Mouse (Mus musculus) stomach, embryonic 16.5 days (tissue): ENCODE results near the gene Hist1h2ba. TPM values are rescaled to one million over a fixed set of nuclear protein-coding genes. Genes with fewer than 3 reads are reported as not detected.
A peak's percentile ranks its signal among the peaks of the same experiment; 100 is the strongest.

Experiments
- ATAC-seq: fragments of 200-750 bp; cut with Nextera tagmentation; 2 replicates; pipeline ENCODE4 v1.8.0; 2017; ENCODE audit warnings: moderate number of reproducible peaks, moderate TSS enrichment; ENCODE audit not compliant: insufficient read depth, low FRiP score
- H3K27ac ChIP-seq: fragments of 300-500 bp; sonication (generic); 2 replicates; pipeline ENCODE4 v1.5.1; 2014; ENCODE audit warnings: low read length
- H3K27me3 ChIP-seq: fragments of 300-500 bp; sonication (generic); 2 replicates; pipeline ENCODE4 v1.6.1; 2014; ENCODE audit warnings: low read length, control low read depth, mixed read lengths; ENCODE audit not compliant: control insufficient read depth, insufficient read depth
- H3K36me3 ChIP-seq: fragments of 300-500 bp; sonication (generic); 2 replicates; pipeline ENCODE4 v1.6.1; 2014; ENCODE audit warnings: low read length; ENCODE audit not compliant: control insufficient read depth, insufficient read depth
- H3K4me1 ChIP-seq: fragments of 300-500 bp; sonication (generic); 2 replicates; pipeline ENCODE4 v1.6.1; 2014; ENCODE audit warnings: low read length, control low read depth, mixed read lengths; ENCODE audit not compliant: control insufficient read depth, insufficient read depth
- H3K4me2 ChIP-seq: fragments of 300-500 bp; sonication (generic); 2 replicates; pipeline ENCODE4 v1.6.1; 2014; ENCODE audit warnings: low read depth, low read length, mixed read lengths
- H3K4me3 ChIP-seq: fragments of 300-500 bp; sonication (generic); replicated peaks from 2 replicates; pipeline ENCODE4 v1.5.1; 2014; ENCODE audit warnings: mild to moderate bottlenecking, low read length
- H3K9ac ChIP-seq: fragments of 300-500 bp; sonication (generic); 2 replicates; pipeline ENCODE4 v1.6.1; 2014; ENCODE audit warnings: low read length
- H3K9me3 ChIP-seq: fragments of 300-500 bp; sonication (generic); replicated peaks from 2 replicates; pipeline ENCODE4 v1.6.1; 2016; ENCODE audit warnings: low read length, control low read depth; ENCODE audit not compliant: control insufficient read depth
- WGBS: fragments of 180-500 bp; shearing (Covaris S2); extraction: QIAGEN DNeasy Blood & Tissue Kit; methylation state at CpG from one replicate; pipeline ENCODE4 v1.1.7; 2014; 5-methylcytosine and 5-hydroxymethylcytosine counted together
- polyA plus RNA-seq: library from polyadenylated mRNA; unstranded; fragments of >200 nt; fragmentation: Nextera tagmentation; extraction: Ambion mirVana; gene quantifications from 2 replicates; pipeline ENCODE4 v1.2.1, GENCODE M21; 2015

Gene Hist1h2ba
- polyA plus RNA-seq, 1 experiment from 2014 or later = not detected

DNA sequence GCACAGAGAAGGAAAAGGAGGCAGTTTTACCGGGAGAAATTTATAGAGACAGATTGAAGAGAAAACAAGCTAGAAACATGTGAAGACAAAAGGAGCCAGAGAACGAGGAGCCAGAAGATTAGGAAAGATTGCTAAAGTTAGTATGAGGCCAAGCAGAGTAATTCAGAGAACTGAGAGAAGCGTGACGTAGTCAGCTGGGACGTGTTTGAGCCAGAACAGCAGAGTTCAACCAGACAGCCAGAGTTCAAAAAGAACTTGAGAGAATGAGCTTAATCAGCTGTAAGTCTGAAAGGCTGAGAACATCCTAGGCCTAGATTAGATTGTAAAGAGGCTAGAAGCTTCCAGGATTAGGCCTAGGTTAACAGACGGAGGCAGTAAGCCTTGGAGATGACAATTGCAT, 6.3 kb upstream of the Hist1h2ba start:
- H3K4me3 ChIP-seq = no peak overlapping the region
- H3K27me3 ChIP-seq = no peaks in the 10 kb centered on the region
- 56% methylated on average over 6 of the region's 6 CpGs for WGBS
- no peak overlapping the region for H3K9ac ChIP-seq
- H3K27ac ChIP-seq = no peak overlapping the region
- H3K4me2 ChIP-seq = no peak overlapping the region
- no peaks in the 10 kb centered on the region for H3K4me1 ChIP-seq
- no peaks in the 10 kb centered on the region for H3K36me3 ChIP-seq
- no peak; the same call in 1 of the 2 replicates for ATAC-seq
- no peaks in the 10 kb centered on the region for H3K9me3 ChIP-seq

DNA sequence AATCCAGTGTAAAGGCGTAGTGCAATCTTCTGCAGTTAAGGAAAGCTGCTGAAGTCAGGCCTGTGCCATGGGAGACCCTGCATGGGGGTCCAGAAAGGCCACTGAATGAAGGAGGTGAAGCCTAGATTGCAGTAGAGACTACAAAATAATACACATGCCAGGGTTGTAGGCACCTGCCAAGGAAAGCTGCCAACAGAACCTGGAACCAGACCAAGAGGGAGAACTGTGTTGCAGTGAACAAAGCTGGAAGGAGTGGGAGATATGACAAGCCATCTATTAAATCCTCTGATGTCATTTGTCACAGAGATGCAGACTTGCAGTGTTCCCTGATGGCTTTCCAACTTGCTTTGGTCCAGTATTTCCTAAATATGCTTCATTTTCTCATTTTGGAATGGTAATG, 4.7 kb upstream of the Hist1h2ba start:
- H3K4me1 ChIP-seq = no peaks in the 10 kb centered on the region
- ATAC-seq = no peak
- H3K4me3 ChIP-seq = no peak overlapping the region
- WGBS = 86% methylated on average over 1 of the region's 1 CpGs
- no peak overlapping the region for H3K9ac ChIP-seq
- no peaks in the 10 kb centered on the region for H3K9me3 ChIP-seq
- H3K36me3 ChIP-seq = no peaks in the 10 kb centered on the region
- no peak overlapping the region for H3K27ac ChIP-seq
- no peak overlapping the region for H3K4me2 ChIP-seq
- H3K27me3 ChIP-seq = no peaks in the 10 kb centered on the region

DNA sequence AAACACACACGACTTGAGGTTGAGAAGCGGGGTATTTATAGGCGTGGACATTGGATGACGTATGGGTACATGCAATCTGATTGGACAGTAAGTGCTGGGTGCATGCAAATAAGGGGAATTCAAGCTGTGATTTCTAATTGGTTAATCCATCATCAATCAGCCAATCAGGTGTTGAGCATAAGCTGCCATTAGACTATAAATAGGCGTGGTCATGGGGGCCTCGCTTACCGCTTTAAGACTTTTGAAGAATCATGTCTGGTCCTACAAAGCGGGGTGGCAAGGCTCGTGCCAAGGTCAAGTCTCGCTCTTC, 210 bp upstream of the Hist1h2ba start, which contains the start of gene Hist1h2aa:
Gene Hist1h2aa (plus strand): TSS at position 252 of the 310 bp plus-strand sequence.
- 91% methylated on average over 10 of the region's 10 CpGs for WGBS
- H3K4me2 ChIP-seq = no peak within 1 kb of the TSS
- no peak for ATAC-seq

DNA sequence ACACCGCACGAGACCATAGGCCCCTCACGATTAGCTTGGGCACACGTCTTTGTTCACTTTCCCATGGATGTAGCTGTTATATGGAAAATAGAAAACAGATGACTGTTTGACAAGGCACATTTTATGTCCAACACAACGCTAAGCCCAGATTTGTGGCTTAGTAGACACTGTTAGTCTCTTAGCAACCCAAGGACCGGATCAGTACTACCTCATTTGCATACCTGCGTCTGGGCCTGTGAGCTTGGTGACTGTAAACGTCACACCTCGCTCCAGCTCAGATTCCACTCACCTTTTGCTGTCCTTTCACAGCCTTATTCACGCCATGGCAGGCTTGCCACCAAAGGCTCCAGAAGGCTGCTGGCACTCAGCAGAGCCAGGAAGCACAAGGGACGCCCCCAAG, 3.1 kb downstream of the Hist1h2ba start:
- ATAC-seq = no peak

More for the DNA sequence above, 210 bp upstream of the Hist1h2ba start, which contains the start of gene Hist1h2aa:
- Histone ChIP-seq H3K4me1 (no peaks in the 10 kb centered on the region), H3K27ac (no peak within 1 kb of the TSS), H3K27me3 (no peaks in the 10 kb centered on the region), H3K9ac (no peak within 1 kb of the TSS), H3K9me3 (no peaks in the 10 kb centered on the region), H3K36me3 (no peaks in the 10 kb centered on the region), H3K4me3 (no peak within 1 kb of the TSS)

DNA sequence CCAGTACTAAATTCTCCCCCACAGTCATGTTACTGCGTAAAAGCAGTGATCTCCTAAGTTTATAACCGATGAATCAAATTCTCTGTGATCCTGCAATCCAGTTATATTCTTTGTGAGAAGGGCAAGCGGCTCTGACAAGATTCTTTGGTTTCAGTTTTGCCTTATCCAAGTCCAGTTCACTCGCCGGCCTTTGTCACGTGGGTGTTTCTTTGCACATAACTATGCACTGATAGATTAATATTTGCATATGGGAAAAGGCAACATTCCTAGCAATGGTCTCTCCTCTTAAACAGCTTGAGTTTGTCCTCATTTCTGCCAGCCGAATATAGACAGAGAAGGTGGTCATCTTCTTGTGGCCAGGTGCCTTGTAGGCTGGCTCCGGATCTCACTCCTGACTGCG, 3.5 kb downstream of the Hist1h2ba start:
- peaks cover 9% of the 10 kb centered on the region; the same call in 1 of the 2 replicates for H3K4me1 ChIP-seq
- H3K4me2 ChIP-seq = no peak overlapping the region
- H3K36me3 ChIP-seq = no peaks in the 10 kb centered on the region
- 80% methylated on average over 9 of the region's 9 CpGs for WGBS
- H3K4me3 ChIP-seq = no peak overlapping the region
- no peak overlapping the region for H3K9ac ChIP-seq
- no peak overlapping the region for H3K27ac ChIP-seq
- no peaks in the 10 kb centered on the region for H3K9me3 ChIP-seq
- no peaks in the 10 kb centered on the region for H3K27me3 ChIP-seq
- no peak for ATAC-seq

More for the DNA sequence above, 3.1 kb downstream of the Hist1h2ba start:
- Histone ChIP-seq H3K4me3 (no peak overlapping the region), H3K27me3 (no peaks in the 10 kb centered on the region), H3K9ac (no peak overlapping the region), H3K36me3 (no peaks in the 10 kb centered on the region), H3K9me3 (no peaks in the 10 kb centered on the region), H3K4me1 (peaks cover 9% of the 10 kb centered on the region; the same call in 1 of the 2 replicates), H3K4me2 (no peak overlapping the region), H3K27ac (no peak overlapping the region)
- WGBS = 57% methylated on average over 11 of the region's 11 CpGs

DNA sequence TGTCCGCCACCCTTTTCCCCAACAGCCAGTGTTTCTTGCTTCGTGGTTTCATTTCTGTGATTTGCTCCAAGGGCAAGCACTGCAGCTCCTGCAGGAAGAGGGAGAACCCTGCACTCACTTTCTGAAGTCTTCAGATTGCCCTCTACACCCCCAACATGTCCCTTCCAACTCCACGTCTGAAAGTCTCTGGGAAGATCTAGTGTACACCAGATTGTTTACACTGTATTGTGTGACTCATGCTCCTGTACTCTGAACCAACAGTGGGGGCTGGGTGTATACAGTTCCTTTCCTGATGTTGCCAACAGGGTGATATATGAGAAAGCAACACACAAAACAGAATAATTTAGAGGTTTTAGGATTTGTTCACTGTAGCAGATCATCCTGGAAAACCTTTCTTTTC, 5.3 kb downstream of the Hist1h2ba start:
- H3K4me1 ChIP-seq = peaks cover 9% of the 10 kb centered on the region; the same call in 1 of the 2 replicates
- ATAC-seq = peak; percentile 81
- H3K27ac ChIP-seq = no peak overlapping the region
- H3K27me3 ChIP-seq = no peaks in the 10 kb centered on the region
- H3K9ac ChIP-seq = no peak overlapping the region
- WGBS = 47% methylated on average over 3 of the region's 3 CpGs
- no peaks in the 10 kb centered on the region for H3K9me3 ChIP-seq
- no peaks in the 10 kb centered on the region for H3K36me3 ChIP-seq
- H3K4me2 ChIP-seq = peak overlapping the region; percentile 32; the same call in 1 of the 2 replicates
- H3K4me3 ChIP-seq = no peak overlapping the region

DNA sequence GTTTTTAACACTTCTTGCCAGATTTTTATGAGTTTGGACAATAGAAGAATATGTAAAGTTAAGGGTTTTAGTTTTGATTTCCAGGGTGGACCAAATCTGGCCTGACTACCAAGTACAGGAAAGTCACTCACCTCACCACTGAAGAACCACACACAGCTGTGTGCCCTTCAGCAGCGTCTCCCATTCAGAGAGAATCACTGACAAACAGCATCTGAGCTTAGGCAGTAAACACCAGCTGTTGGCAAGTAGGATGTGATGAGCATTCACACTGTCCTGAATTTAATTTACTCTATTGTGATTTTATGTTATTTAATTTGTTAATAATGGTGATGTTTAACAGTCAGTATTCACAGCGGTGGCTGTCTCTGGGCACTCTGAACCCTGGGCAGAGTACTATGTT, 8.2 kb downstream of the Hist1h2ba start:
- H3K27ac ChIP-seq = no peak overlapping the region
- H3K9ac ChIP-seq = no peak overlapping the region
- H3K4me2 ChIP-seq = no peak overlapping the region
- 59% methylated on average over 2 of the region's 2 CpGs for WGBS
- H3K4me1 ChIP-seq = peaks cover 9% of the 10 kb centered on the region; the same call in 1 of the 2 replicates
- H3K4me3 ChIP-seq = no peak overlapping the region
- ATAC-seq = no peak
- no peaks in the 10 kb centered on the region for H3K27me3 ChIP-seq
- no peaks in the 10 kb centered on the region for H3K36me3 ChIP-seq
- no peaks in the 10 kb centered on the region for H3K9me3 ChIP-seq

DNA sequence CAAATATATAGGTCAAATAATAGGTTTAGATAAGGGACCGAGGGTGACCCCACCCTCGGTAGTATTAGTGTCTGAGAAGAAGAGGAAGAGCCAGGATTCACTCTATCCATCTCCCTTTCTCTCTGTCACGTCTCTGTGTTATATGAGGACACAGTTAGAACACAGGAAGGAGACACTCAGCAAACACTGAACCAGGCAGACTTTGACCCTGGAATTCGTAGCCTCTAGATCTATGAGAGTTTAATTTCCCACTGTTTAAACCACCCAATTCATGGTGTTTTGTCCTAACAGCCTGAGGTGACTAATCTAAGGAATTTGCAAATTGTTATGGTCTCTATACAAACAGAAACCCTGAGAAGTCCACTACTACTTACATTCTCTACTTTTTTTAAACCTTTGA, 16.3 kb downstream of the Hist1h2ba start:
- H3K4me1 ChIP-seq = no peaks in the 10 kb centered on the region
- no peak overlapping the region for H3K4me2 ChIP-seq
- H3K4me3 ChIP-seq = no peak overlapping the region
- no peaks in the 10 kb centered on the region for H3K9me3 ChIP-seq
- H3K9ac ChIP-seq = no peak overlapping the region
- no peak overlapping the region for H3K27ac ChIP-seq
- 35% methylated on average over 4 of the region's 4 CpGs for WGBS
- H3K36me3 ChIP-seq = no peaks in the 10 kb centered on the region
- no peak for ATAC-seq
- no peaks in the 10 kb centered on the region for H3K27me3 ChIP-seq

DNA sequence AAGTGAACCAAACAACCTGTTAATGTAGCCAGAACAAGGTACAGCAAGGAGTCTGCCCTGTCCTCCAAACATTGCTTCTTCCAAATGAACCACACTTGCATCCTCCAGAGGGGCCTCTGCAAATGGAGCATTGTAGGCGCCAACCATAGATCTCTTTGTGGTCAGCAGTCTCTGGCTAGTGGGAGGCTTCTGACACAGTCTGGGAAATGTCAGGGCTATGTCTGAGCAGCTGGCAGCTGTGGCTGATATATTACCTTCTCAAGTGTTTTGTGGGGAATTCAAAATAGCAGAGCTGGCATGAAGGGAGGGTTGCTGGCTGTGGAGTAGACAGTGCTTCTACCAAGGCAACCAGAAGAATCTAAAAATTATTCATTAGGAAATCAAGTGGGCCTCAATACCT, 17.8 kb downstream of the Hist1h2ba start:
- 76% methylated on average over 1 of the region's 1 CpGs for WGBS
- Histone ChIP-seq H3K36me3 (no peaks in the 10 kb centered on the region), H3K4me1 (no peaks in the 10 kb centered on the region), H3K9ac (no peak overlapping the region), H3K4me3 (no peak overlapping the region), H3K4me2 (no peak overlapping the region), H3K27ac (no peak overlapping the region), H3K9me3 (no peaks in the 10 kb centered on the region), H3K27me3 (no peaks in the 10 kb centered on the region)
- no peak for ATAC-seq
